Mouse (Mus musculus): Measurements from ENCODE around the gene Vmn1r30.

Vmn1r30 gene

DNA sequence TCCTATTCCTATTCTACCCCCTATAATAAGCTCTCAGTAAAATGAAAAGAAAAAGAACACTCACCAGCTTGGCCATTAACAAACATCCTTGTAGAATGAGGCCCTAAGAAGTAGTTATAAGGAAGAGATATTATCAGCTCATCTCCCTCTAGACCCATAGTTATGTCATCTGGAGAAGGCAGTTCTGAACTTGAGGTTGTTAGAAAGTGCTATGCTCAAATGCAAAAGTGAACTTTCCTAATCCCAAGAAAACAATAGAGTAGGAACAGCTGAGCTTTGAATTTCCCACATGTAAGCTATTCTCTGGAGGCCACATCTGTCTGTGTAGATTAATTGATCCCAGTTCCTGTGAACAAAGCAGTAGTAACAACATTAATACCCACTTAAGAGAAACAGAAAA, at the start of gene Vmn1r30:
Gene Vmn1r30 (minus strand): TSS at position 101 of the 400 bp plus-strand sequence.
- in situ Hi-C loops (cut with MboI, MseI): no loop called here

DNA sequence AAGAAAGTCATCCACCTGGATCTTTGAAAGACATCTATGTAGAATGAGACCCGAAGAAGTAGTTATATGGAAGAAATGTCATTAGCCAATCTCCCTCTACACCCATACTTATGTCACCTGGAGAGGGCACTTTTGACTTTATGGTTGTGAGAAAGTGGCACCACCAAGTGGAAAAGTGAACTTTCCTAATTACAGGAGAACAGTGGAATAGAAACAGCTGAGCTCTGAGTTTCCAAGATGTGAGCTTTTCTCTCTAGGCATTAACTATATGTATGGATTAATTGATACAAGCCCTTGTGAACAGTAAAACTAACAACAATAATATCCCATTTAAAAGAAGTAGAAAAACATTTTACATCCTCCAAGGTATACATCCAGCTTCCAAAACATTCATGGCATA, 32.0 kb upstream of the Vmn1r30 start, which contains the start of gene Vmn1r31:
Gene Vmn1r31 (minus strand): TSS at position 101 of the 400 bp plus-strand sequence.
- in situ Hi-C loops (cut with MboI, MseI): loop anchor here (5.0 kb wide), 1 partner anchor 203 kb away; no protein-coding TSS in a partner anchor

Data from regulatory T cell (primary cell).